Mouse (Mus musculus) T-cell, adult 66 days (primary cell): ENCODE measurements around the gene Gm10697. TPM values are rescaled to one million over a fixed set of nuclear protein-coding genes. Genes with fewer than 3 reads are reported as not detected.

Source experiments
- total RNA-seq, 2 experiments: library from RNA; stranded (reverse); gene quantifications; 3 replicates in 1 of 2; 4 replicates in 1 of 2; pipeline ENCODE4 v1.2.4; 2023

Gene Gm10697
- not detected for total RNA-seq

GRCm38 (mm10) chr3:94072544-94072943 lies at the start of gene Gm10697:
Gm10697 (minus strand) TSS chr3:94072644.

GRCm38 (mm10) chr3:94054785-94055184 lies 17.7 kb downstream of the Gm10697 start, which contains the start of gene Gm9125:
Gm9125 (minus strand) TSS chr3:94054885.

Other genes starting within 250 kb of the Gm10697 start
- not detected for gene Tdpoz3, start 246.6 kb downstream of the Gm10697 start, total RNA-seq
- gene Gm9117, start 129.1 kb downstream of the Gm10697 start, total RNA-seq = not detected
- gene Tdpoz5, start 111.3 kb downstream of the Gm10697 start, total RNA-seq = not detected
- not detected for gene Gm9125, start 17.8 kb downstream of the Gm10697 start, total RNA-seq
- not detected for gene Gm10696, start 105.5 kb upstream of the Gm10697 start, total RNA-seq
- not detected for gene Gm5286, start 124.1 kb upstream of the Gm10697 start, total RNA-seq
- gene Gm4778, start 191.4 kb upstream of the Gm10697 start, total RNA-seq = not detected
- gene Them4, start 237.4 kb upstream of the Gm10697 start, total RNA-seq = 1 to 10 TPM; 4.8 to 8.9 TPM